Mouse (Mus musculus) midbrain, embryonic 10.5 days (tissue): ENCODE results near the gene Fam133b. TPM values are rescaled to one million over a fixed set of nuclear protein-coding genes. Genes with fewer than 3 reads are reported as not detected.
"Not testable (repeated sequence)": the region's sequence is repeated elsewhere in the genome, so short reads cannot be mapped to it uniquely, and the experiment has no call there.

Experiments used
- DNase-seq: peaks from one replicate; pipeline ENCODE4 v3.0.0-alpha.2; 2017; ENCODE audit warnings: low spot score
- H3K27ac ChIP-seq: fragments of 300-500 bp; sonication (generic); replicated peaks from 2 replicates; pipeline ENCODE4 v1.5.1; 2016; ENCODE audit warnings: mild to moderate bottlenecking
- H3K27me3 ChIP-seq: fragments of 300-500 bp; sonication (generic); 2 replicates; pipeline ENCODE4 v1.6.1; 2016; ENCODE audit warnings: low read depth, mild to moderate bottlenecking; ENCODE audit not compliant: poor library complexity, severe bottlenecking
- H3K36me3 ChIP-seq: fragments of 300-500 bp; sonication (generic); 2 replicates; pipeline ENCODE4 v1.6.1; 2016; ENCODE audit warnings: mild to moderate bottlenecking, moderate library complexity
- H3K4me1 ChIP-seq: fragments of 300-500 bp; sonication (generic); 2 replicates; pipeline ENCODE4 v1.6.1; 2016
- H3K4me3 ChIP-seq: fragments of 300-500 bp; sonication (generic); 2 replicates; pipeline ENCODE4 v1.5.1; 2016; ENCODE audit warnings: mild to moderate bottlenecking, moderate library complexity
- H3K9me3 ChIP-seq: fragments of 300-500 bp; sonication (generic); replicated peaks from 2 replicates; pipeline ENCODE4 v1.6.1; 2016; ENCODE audit warnings: mild to moderate bottlenecking
- WGBS: fragments of 180-500 bp; shearing (Covaris S2); methylation state at CpG from one replicate; pipeline ENCODE4 v1.1.7; 2016; 5-methylcytosine and 5-hydroxymethylcytosine counted together
- polyA plus RNA-seq: library from polyadenylated mRNA; unstranded; fragments of >200 nt; fragmentation: Nextera tagmentation; extraction: Ambion mirVana; gene quantifications from 2 replicates; pipeline ENCODE4 v1.2.1, GENCODE M21; 2016

Fam133b gene
- polyA plus RNA-seq, 1 experiment from 2014 or later = 39.7 TPM

DNA sequence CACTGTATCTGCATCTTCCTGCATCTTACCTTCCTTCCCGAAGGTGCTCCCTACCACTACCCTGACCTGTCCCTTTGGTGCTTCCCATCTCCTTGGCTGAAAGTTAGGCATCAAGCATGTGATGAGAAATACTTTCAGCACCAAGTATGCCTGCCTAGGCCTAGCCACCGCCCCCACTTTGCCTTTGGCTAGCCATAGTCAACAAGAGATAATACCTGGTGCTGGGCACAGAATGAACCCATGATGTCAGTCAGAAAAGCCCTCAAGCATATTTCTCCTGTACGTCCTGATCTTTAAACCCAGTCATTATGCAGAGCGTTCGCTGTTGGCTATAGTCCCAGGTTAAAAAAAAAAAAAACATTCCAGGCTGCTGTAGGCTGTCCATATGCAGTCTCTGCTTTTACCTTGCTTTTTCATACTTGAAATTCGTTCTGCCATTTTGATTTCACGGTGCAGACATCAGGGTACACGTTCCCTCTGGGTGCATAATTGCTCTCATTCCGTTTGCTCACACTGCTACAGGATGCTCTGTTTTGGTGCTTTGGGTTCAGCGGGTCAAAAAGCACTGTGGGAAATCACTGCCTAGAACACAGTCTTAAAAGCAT, 13.9 kb upstream of the Fam133b start:
- WGBS = 78% methylated on average over 10 of the region's 10 CpGs
- Histone ChIP-seq H3K4me1 (peaks cover 31% of the 10 kb centered on the region), H3K27me3 (no peaks in the 10 kb centered on the region), H3K36me3 (no peaks in the 10 kb centered on the region), H3K9me3 (no peaks in the 10 kb centered on the region), H3K4me3 (no peak overlapping the region), H3K27ac (no peak overlapping the region)
- DNase-seq = no peak

DNA sequence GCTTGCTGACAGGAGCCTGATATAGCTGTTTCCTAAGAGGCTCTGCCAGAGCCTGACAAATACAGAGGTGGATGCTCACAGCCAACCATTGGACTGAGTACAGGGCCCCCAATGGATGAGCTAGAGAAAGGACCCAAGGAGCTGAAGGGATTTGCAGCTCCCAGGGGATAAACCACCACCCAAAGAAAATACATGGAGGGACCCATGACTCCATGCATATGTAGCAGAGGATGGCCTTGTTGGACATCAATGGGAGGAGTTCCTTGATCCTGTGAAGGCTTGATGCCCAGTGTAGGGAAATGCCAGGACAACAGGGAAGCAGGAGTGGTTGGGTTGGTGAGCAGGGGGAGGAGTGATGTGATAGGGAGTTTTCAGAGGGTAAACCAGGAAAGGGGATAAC, 11.6 kb upstream of the Fam133b start:
- peaks cover 23% of the 10 kb centered on the region for H3K4me1 ChIP-seq
- not testable (repeated sequence) for H3K27ac ChIP-seq, H3K9me3 ChIP-seq, H3K27me3 ChIP-seq, H3K36me3 ChIP-seq, H3K4me3 ChIP-seq, DNase-seq

DNA sequence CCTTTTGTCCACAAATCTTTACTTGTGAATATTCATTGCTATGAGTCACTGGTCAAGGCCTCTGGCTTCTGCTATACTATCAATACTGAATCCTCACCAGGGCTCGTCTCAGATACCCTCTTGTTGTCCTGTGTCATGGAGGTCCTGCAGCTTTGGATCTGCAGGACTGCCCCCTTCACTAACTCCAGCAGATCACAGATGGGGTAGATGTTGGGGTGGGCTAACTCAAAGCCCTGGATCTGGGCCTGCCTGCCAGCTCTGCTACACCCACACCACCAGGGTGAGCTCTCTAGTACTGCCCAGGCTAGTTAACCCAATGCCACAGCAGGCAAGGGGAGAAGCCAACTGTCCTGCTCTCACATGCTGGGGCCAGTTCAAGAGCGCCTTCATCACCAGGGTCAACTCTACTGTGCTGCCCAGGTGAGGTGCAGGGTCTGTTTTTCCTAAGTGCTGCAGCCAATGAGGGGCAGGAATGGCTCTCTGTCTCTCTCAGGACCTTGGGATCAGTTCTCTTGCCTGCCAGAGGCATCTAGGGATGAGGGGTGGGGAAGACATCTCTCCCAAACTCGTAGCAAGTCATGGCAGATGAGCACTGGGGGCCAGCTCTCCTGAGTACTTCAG, 6.9 kb upstream of the Fam133b start:
- Histone ChIP-seq H3K9me3 (no peaks in the 10 kb centered on the region), H3K27ac (no peak overlapping the region), H3K27me3 (no peaks in the 10 kb centered on the region), H3K36me3 (no peaks in the 10 kb centered on the region), H3K4me3 (no peak overlapping the region), H3K4me1 (no peaks in the 10 kb centered on the region)
- DNase-seq = no peak
- 76% methylated on average over 3 of the region's 3 CpGs for WGBS

DNA sequence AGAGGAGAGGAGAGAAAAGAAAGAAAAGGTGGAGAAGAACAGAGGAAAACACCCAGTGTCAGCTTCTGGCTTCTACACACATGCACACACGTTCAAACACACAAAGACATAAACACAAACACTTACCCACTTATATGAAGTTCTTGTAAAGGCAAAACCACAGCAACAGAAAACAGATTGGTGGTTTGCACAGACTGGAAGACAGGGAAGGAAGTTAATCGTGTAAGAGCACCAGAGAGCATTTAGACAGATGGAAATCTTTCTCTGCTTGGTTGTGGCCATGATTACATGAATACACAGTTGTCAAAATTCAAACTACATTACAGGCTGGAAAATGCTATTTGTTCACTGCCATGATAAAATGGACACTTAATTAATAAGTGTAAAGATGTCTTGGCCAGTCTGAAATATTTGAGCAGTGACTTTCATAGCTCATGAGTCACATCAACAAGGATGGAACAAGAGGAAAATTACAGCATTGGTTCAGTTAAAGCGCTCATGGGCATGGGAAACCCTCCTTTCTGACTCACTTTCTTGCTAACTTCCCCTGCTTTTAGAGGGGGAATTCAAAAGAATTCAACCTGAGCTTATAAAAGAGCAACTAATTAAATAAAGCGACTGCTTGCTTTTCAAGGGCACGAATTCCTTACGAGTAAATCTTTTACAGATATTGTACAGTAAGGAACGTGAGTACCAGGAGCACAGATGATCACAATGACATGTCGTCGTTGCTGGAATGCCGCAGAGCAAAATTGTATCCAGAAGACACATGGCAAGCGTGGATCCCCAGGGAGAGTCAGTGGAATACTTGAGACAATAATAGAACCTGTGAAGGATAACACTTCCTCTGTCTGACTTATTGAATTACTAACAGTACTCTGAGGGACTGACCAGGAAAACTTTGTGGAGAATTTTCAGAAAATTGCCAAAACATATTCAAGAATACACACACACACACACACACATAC, 4.8 kb upstream of the Fam133b start:
- Histone ChIP-seq H3K36me3 (no peaks in the 10 kb centered on the region), H3K4me3 (no peak overlapping the region), H3K4me1 (peaks cover 3% of the 10 kb centered on the region; the same call in 1 of the 2 replicates), H3K27me3 (no peaks in the 10 kb centered on the region), H3K27ac (no peak overlapping the region), H3K9me3 (no peaks in the 10 kb centered on the region)
- no peak for DNase-seq
- 76% methylated on average over 11 of the region's 11 CpGs for WGBS

DNA sequence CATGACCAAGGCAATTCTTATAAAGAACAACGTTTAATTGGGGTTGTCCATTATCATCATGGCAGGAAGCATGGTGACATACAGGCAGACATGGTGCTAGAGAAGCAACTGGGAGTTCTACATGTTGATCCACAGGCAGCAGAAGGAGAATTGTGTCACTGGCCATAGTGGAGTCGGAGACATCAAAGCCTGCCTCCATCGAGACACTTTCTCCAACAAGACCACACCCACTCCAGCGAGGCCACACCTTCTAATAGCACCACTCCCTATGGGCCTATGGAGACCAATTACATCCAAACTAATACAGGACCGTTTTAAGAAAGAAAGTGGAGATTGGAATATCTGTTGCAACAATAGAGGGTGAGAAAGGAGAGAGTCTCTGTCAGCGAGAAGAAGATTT, 1.8 kb upstream of the Fam133b start:
- Histone ChIP-seq H3K36me3 (peaks cover 14% of the 10 kb centered on the region), H3K27me3 (no peaks in the 10 kb centered on the region), H3K27ac (no peak overlapping the region), H3K9me3 (no peaks in the 10 kb centered on the region), H3K4me3 (no peak overlapping the region), H3K4me1 (peaks cover 19% of the 10 kb centered on the region)
- DNase-seq = no peak
- WGBS = 79% methylated on average over 6 of the region's 6 CpGs

DNA sequence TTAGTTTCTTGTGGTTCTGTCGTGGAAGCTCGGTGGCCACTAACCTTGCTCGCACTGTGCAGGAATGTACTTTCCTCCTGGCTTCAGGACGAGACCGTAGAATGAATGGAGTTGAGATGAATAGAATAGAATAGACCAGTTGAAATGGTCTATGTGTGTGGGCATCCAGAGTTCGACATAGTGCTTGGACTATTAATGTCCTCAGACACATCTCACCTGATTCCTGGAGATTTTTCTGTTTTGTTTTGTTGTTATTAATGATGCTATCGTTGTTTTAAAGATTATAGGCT, 792 bp downstream of the Fam133b start:
- peak overlapping the region; percentile 91 for H3K4me3 ChIP-seq
- H3K27me3 ChIP-seq = no peaks in the 10 kb centered on the region
- H3K4me1 ChIP-seq = peaks cover 19% of the 10 kb centered on the region
- H3K9me3 ChIP-seq = no peaks in the 10 kb centered on the region; the same call in 1 of the 2 replicates
- peaks cover 30% of the 10 kb centered on the region for H3K36me3 ChIP-seq
- H3K27ac ChIP-seq = peak overlapping the region; percentile 97
- 13% methylated on average over 7 of the region's 7 CpGs for WGBS
- DNase-seq = no peak

DNA sequence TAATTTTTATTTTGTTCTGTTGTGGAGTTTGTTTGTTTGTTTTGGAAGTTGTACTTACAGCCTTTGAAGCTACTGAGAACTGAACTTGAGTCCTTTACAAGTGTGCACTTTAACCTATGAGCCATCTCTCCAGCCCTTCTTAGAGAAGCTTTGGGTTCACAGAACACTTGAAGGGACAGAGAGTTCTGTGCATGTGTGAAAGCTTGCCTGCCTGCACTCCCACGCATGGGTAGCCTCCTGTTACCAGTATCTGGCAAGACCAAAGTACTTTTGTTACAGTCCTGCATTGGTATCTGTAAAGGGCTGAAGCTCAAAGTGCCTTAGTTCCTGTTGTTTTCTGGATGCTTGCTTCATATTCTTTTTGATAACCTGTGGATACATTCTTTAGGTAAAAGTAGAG, 2.6 kb downstream of the Fam133b start:
- H3K4me3 ChIP-seq = no peak overlapping the region
- H3K36me3 ChIP-seq = peaks cover 32% of the 10 kb centered on the region
- no peaks in the 10 kb centered on the region for H3K27me3 ChIP-seq
- WGBS = 94% methylated on average over 1 of the region's 1 CpGs
- H3K4me1 ChIP-seq = peaks cover 19% of the 10 kb centered on the region
- no peak for DNase-seq
- no peaks in the 10 kb centered on the region; the same call in 1 of the 2 replicates for H3K9me3 ChIP-seq
- H3K27ac ChIP-seq = no peak overlapping the region

DNA sequence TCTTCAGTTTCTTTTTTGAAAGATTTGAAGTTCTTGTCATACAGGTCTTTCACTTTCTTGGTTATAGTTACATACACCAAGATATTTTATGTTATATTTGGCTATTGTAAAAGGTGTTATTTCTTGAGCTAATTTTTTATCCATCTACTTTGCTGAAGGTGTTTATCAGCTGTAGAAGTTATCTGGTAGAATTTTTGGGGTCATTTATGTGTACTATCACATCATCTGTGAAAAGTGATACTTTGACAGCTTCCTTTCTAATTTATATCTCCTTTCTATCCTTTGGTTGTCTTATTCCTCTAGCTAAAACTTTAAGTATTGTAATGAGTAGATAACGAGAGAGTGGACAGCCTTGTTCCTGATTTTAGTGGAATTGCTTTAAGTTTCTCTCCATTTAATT, 7.8 kb downstream of the Fam133b start:
- DNase-seq = no peak
- WGBS = 90% methylated on average over 1 of the region's 1 CpGs
- peaks cover 46% of the 10 kb centered on the region for H3K36me3 ChIP-seq
- H3K4me1 ChIP-seq = no peaks in the 10 kb centered on the region
- no peak overlapping the region for H3K27ac ChIP-seq
- H3K27me3 ChIP-seq = no peaks in the 10 kb centered on the region
- H3K9me3 ChIP-seq = no peaks in the 10 kb centered on the region; the same call in 1 of the 2 replicates
- no peak overlapping the region for H3K4me3 ChIP-seq

DNA sequence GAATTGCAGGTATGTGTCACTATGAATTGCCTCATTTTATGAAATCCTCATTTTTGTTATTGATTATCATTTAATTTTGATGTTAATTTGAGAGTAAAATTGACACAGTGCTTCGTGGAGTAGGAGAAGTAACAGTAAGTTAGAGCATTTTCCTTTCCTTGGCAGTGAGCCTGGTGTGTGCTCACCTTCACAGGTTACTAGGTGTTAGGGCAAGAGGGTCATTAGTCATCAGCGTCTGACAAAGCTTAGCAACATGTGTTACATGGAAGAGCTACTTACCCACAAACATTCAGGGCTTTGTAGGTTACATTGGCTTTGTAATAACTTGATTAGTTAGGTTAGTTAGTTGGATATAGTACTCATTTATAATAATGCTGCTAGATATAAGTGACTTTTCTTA, 10.6 kb downstream of the Fam133b start:
- H3K27ac ChIP-seq = no peak overlapping the region
- DNase-seq = no peak
- WGBS = 94% methylated on average over 2 of the region's 2 CpGs
- H3K36me3 ChIP-seq = peaks cover 54% of the 10 kb centered on the region
- H3K27me3 ChIP-seq = no peaks in the 10 kb centered on the region
- no peaks in the 10 kb centered on the region; the same call in 1 of the 2 replicates for H3K9me3 ChIP-seq
- H3K4me3 ChIP-seq = no peak overlapping the region
- no peaks in the 10 kb centered on the region for H3K4me1 ChIP-seq

DNA sequence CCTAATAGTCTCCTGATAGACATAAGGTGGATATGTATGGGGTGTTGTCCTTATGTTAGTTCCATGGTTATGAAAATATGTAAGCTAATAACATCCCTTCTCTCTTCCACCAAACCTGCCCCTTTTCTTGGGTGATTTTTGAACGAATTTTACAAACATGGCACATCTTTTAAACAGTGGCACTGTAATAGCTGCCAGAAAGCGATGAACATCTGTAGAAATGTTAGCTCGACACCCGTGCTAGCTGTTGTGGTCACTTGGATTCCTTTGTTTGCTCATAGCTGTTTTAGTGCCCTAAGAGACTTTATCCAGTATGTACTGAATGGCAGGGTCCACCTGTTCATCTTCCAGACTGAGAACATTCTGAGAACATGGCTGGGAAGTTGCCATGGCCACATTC, 27.6 kb downstream of the Fam133b start, which contains the start of gene 1700109H08Rik:
1700109H08Rik (plus strand) TSS at position 301 of the 400 bp plus-strand sequence.
- H3K4me3 ChIP-seq = no peak within 1 kb of the TSS
- peaks cover 6% of the 10 kb centered on the region for H3K9me3 ChIP-seq
- H3K36me3 ChIP-seq = peaks cover 100% of the 10 kb centered on the region
- H3K27me3 ChIP-seq = no peaks in the 10 kb centered on the region
- H3K27ac ChIP-seq = no peak within 1 kb of the TSS
- 95% methylated on average over 4 of the region's 4 CpGs for WGBS
- H3K4me1 ChIP-seq = no peaks in the 10 kb centered on the region
- no peak for DNase-seq

DNA sequence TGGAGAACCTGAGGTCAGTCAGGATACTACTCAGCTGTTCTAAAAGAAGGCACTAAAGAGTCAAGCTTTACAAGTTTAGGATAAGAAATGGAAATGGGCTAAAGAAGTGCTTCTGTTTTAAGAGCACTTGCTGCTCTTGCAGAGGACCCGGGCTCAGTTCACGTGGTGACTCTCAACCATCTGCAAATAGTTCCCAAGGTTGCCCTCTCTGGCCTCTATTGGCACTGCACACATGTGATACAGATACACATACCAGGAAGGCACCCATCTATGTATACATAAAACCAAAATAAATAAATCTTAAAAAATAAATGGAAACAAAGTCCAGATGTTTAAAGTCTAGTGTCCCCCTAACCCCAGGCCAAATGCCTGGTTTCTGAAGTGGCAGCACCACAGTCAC, 31.2 kb downstream of the Fam133b start:
- Histone ChIP-seq H3K27me3 (no peaks in the 10 kb centered on the region), H3K4me3 (no peak overlapping the region), H3K36me3 (peaks cover 100% of the 10 kb centered on the region), H3K27ac (no peak overlapping the region), H3K9me3 (peaks cover 6% of the 10 kb centered on the region), H3K4me1 (no peaks in the 10 kb centered on the region)
- 94% methylated on average over 2 of the region's 2 CpGs for WGBS
- DNase-seq = no peak

DNA sequence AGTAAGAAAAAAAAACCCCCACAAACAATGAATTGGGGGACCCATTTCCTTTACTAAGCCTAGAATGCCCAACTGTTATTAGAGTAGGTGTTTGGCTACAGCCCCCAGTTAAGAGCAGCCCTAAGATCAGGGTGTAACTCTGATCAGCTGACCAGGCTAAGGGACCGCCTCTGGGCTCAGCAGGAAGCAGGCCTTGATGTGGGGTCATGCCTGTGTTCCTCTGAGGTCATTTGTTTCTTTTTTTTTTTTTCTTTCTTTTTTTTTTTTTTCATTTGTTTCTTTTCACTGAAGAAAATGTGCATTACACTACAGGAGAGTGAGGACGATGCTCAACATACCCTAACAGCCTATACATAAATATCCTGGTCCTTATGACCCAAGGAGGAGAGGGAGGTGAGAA, 34.3 kb downstream of the Fam133b start:
- WGBS = 97% methylated on average over 2 of the region's 2 CpGs

DNA sequence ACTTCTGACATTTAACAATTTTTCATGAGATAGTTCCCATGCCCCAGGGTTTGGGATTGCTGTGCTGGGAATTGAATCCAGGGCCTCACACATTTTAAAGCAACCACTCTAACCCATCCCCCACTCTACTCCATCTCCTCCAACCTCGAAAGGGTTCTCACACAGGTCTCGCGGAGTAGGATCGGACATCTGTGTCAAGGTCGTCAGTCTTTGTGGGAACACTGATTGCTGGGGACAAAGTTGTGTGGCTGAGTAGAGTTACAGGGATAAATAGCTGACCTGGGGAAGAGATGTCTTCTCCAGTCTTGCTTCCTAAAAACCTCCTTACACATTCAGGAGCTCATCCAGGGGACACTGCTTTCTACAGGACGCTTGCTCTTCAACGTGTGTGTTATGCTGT, 35.4 kb downstream of the Fam133b start:
- H3K9me3 ChIP-seq = peaks cover 6% of the 10 kb centered on the region
- H3K36me3 ChIP-seq = peaks cover 100% of the 10 kb centered on the region
- no peaks in the 10 kb centered on the region for H3K27me3 ChIP-seq
- no peak overlapping the region for H3K4me3 ChIP-seq
- no peak for DNase-seq
- H3K4me1 ChIP-seq = no peaks in the 10 kb centered on the region
- WGBS = 90% methylated on average over 7 of the region's 7 CpGs
- H3K27ac ChIP-seq = no peak overlapping the region

More for the DNA sequence above, 34.3 kb downstream of the Fam133b start:
- H3K9me3 ChIP-seq = peaks cover 6% of the 10 kb centered on the region
- DNase-seq = no peak
- H3K4me1 ChIP-seq = no peaks in the 10 kb centered on the region
- no peak overlapping the region for H3K27ac ChIP-seq
- no peaks in the 10 kb centered on the region for H3K27me3 ChIP-seq
- H3K36me3 ChIP-seq = peaks cover 100% of the 10 kb centered on the region
- no peak overlapping the region for H3K4me3 ChIP-seq
